Mouse (Mus musculus) liver (tissue): ENCODE measurements at regions not wholly inside any gene's neighbourhood (a gene's known extent, or its start where the extent isn't known, plus 50 kb on each side); places are given as distances from the start of the nearest gene placed in this dataset.
A peak's percentile ranks its signal among the peaks of the same experiment; 100 is the strongest.

Experiments
- DNase-seq: peaks from one replicate; pipeline ENCODE4 v3.0.0-alpha.2; 2020; ENCODE audit warnings: mixed read lengths

DNA sequence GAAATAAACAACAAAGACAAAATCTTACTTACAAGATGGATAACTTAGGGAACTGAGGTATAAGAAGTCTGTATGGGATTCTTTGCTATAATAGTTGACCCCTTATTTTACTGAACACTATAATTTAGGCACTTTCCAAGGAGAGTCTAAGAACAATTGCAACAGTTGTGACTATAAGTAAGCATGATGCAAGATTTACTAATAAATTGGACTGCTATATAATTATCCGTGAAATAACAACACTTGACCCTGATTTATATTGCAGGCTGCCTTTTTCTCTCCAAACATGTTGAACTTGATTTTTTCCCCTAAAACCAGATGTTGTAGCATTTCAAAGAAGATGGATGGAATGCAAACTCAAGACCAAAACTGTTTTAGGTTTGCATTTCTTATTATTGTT is 237.2 kb upstream of the Mef2c start:
- DNase-seq: no peak

DNA sequence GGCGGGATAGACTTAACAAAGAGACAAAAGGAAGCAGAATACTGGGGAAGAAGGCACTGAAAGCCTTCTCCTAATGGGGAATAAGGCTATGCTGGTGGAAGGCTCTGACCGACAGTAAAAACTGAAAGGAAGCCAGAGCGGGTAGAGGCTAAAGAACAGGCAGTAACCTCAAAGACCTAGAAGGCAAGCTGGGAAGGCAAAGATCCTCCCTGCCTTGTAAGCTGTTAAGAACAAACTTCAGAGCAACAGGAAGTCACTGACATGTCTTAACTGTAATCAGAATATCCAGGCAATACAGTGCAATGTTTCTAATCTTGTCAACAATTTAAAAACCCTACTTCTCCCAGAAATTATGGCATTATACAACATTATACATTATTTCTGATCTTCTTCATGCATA is 235.2 kb upstream of the Mef2c start:
- DNase-seq: peak; percentile 4

DNA sequence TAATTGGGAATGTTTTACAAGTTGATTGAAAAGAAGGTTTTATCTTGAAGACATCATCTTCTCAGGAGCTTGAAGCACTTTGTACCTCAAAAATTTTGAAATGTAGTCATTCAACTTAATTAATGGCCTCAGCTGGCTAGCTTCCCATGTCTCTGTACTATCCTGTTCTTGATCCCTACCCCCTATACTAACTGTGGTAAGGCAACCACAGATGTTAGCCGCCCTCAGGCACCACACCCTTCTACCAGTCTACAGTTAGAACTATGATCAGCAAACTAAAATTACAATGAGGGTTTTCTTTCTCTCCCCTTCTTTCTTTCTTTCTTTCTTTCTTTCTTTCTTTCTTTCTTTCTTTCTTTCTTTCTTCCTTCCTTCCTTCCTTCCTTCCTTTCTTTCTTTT is 225.1 kb upstream of the Mef2c start:
- peak; percentile 32 for DNase-seq

DNA sequence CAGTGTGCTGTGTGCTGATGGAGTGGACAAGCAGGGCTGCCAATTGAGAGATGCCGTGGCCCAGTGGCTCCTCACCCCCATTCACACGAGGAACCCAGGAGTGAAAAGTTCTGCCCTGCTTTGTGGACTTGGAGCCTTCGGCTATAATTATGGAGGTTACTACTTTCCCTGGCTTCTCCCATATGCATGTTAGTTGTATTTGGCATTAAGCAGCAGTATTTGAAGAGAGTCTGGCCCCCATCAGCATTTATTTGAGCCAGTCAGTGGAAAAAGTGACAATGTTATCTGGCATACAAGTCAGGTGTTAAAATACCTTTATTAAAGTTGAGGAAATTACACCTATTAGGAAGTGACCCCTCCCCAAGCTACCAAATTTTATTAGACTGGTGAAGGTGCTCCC is 196.1 kb upstream of the Mef2c start:
- DNase-seq: no peak

DNA sequence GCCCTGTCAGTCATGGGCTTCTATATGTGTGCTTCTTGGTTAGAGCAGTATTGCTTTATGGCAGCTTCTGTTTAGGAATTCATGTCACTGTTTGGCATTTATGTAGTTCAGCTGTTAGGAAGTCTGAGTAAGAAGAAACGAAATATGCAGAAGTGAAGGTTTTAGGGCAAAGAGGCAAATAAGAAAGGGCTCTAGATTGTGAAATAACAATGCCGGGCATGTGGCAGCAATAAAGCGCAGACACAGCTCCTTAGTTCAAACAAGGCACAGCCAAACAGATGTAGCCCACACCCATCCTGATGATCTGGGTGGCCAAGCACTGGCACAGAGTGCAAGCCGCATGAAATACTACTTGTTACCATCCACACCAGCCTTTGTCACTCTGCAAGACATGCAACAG is 175.3 kb upstream of the Mef2c start:
- no peak for DNase-seq

DNA sequence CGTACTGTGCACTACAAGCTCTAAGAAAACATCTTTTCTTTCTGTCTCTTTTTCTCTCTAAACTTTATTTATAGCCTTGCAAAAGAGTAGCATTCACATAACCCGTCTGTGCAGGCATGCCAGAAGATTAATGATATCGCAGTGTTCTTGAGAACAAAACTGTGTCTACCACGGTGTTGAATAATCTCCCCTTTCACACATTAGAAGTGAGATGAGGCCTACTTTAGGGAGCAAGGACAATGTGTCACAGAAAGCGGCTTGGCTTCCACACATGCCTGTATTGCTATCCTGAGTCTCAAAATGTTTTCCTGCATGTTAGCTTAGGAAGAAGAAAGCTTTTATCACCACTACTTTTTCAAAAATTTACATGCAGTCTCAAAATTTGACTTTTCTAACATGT is 170.1 kb upstream of the Mef2c start:
- no peak for DNase-seq

DNA sequence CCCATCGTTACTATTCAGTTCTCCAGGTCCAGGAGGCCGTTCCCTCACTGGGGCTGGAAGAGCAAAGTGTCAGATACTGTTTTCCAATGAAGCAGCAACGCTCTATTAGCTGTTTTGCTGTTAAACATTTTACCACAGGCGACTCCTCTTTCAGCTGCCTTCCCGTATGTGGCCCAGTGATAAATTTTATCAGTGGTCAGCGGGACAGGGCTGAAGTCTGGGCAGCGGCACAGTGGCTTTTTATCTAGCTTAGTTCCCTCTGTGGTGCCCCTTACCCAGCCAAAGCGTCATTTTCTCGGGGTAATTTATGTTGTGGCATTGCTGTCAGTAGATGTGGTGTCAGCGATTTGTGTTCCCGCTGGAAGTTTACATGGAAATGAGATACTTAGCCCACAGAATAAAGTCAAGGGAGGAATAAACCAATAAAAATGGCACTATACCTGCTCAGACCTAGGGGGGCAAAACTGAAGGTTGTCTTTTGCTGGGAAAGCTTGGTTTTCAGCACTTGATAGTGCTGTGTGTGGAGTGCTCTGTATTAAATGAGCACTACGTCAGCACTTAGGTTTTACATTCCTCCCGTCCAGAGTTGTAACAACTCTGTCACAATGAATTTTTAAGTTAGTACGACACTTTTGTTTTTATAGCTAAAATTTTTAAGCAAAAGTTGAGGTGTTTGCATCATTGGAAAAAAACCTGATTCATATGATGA is 159.1 kb upstream of the Mef2c start:
- peak; percentile 86 for DNase-seq

DNA sequence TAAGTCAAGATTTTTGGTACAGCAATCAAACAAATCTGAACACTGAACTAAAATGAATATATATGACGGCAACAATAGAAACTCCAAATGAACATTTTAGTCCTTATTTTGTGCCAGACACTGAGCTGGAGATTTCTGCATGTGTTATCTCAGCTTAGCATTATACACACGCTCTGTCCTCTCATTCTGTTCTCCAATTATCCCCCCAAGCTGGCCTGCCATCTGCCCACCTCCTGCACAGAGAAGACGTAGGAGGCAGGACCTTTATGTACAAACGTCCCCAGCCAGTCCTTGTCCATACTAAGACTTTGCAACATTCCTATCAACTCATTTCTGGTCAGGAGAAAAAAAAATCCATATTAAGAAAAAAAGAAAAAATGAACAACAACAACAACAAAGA is 148.5 kb upstream of the Mef2c start:
- DNase-seq: no peak

DNA sequence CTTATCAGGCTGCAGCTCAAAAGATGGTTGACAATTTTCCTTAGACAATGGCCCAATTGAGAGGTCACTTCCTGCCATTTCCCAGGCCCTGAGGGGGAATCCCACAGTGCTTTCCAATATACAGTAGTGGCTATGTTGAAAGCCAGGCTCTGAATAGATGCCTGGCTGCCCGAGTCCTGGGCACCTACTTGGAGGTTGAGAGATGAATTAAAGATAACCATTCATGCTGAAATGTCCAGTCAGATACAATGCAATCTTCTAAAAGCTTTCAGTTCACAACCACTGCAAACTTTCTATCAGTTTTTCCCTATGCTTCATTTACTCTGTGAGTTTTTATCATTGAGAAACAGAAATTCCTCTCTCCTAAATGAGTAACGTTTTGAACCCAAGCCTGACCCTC is 143.3 kb upstream of the Mef2c start:
- no peak for DNase-seq

DNA sequence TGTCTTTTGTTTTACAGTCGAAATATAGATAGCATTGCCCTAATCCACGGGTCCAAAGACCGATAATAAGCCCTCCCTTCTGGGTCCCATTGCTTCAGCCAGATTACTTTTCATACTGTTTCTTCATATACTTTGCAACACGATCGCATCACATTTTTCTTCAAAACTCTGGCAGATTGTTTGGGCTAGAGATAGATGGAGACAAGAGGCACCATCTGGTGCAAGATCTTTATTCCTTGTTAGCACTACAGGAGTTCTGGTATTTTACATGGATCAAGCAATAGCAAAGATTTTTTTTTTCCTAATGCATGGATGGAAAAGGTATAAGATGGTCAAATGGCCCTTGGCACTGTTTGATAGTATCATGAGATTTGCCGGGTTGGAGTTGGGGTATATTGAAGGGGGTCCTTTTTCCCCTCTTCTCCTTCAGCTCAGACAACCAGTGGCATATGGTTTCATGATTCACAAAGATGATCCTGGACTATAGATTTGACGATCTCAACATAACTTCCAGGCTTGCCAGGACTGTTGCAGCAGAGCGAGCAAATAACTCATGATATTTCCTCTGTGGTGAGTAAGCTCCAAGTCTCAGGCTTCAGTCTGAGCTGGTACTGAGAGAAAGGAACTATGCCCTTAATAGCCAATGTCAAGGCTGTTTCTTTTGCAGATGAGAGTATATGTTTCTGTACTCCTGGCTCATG is 127.6 kb upstream of the Mef2c start:
- DNase-seq: no peak

DNA sequence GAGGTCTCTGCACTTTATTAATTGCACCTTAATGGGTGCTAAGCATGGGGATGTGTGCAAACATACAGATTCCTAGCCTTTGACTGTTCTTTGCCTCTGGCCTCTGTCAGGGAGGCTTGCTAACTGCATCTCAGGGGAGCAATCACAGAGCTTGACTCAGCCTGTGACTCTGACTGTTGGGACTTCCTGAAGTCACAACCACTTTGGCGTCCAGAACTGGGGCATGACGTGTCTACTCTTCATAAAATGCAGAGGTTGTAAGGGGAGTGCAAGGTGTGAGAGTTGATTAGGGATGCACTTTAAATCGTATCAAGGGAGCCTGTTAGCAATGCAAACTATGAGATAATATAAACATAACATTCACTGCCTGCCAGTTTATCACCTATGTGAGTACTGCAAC is 125.2 kb upstream of the Mef2c start:
- DNase-seq: no peak

DNA sequence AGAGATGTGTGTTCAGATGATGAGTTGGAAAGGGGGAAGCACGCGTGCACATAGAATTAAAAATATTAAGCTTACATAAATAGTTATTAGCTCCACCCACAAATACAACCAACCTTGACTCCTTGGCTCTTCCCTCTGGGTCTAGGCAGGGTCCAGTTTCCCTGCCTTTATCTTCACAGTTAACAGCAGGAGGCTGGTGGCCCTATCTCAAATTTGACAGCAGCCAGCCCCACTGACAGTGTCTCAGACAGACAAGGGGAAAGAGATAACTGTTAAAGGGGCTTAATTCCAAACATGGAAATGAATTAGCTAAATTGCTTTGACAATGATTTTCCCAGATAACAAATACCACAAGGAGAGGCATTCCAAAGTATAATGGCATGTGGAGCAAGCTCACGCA is 121.2 kb upstream of the Mef2c start:
- DNase-seq: peak; percentile 83

DNA sequence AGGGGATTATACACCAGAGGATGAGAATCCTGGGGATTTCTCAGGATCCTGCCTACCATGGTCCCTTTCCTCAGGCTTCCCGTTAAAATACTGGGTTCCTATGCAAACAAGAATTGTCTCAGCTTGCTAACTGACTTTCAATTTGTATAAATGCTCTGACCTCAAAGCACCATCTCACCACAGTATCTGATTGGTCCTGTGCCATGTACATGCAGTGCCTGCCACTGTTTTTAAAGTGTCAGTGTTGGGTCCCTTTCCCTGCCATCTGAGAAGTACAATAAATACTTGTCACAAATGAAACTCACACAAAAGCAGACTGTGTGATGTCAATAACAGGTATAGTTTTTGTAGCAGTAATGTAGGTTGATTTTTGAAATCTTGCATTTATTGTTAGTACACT is 109.1 kb upstream of the Mef2c start:
- no peak for DNase-seq

DNA sequence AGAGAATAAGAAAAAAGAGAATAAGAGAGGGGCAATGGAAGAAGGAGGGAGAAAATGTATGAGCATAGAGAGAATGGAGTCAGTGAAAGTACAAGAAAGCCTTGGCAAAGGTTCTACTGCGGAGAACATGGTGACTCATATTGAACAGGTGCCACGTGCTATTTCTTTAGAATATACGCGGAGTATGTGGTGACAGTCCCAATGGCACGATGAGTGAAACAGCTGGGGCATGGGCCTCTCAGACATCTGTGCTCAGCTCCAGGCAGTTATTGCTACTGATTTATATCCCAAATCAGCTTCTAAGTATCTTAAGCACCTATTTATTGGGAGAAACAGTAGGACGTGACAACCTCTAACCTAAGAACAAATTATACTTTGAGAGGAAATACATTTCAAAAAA is 104.5 kb upstream of the Mef2c start:
- no peak for DNase-seq

DNA sequence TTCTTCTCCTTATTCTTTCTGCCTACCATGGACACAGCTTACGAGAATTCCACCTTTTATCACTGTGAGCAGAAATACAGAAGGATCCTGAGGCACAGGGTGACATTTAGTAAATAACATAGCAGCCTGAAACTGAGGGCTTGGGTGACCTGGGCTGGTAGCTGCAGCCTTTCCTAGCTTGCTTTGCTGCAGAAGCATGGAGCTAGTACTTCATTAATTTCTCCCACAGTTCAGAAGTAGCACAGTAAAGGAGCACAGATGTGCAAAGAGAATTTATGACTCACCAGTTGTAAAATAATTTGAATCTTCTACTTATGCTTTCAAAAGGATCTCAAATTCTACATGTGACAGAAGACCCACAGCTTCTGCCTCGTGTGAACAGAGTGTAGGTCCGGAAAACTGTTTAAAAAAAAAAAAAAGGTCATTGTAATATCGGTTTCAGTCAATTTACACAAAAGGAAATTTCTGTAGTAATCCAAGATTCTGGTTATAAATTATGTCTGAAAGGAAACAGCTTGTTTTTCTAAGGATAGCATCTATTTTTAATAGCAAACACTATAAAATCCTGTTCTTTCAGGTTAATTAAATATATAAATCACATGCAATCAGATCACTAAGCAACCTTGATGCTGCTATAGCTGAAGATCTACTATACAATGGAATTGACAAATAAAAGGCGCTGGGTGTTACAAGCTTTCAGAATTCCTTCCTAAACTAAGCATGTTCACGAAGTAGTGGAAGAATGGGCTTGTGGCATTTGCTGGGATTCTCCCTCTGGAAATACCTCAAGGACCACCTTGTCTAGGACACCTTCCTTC is 64.0 kb upstream of the Mef2c start:
- no peak for DNase-seq

DNA sequence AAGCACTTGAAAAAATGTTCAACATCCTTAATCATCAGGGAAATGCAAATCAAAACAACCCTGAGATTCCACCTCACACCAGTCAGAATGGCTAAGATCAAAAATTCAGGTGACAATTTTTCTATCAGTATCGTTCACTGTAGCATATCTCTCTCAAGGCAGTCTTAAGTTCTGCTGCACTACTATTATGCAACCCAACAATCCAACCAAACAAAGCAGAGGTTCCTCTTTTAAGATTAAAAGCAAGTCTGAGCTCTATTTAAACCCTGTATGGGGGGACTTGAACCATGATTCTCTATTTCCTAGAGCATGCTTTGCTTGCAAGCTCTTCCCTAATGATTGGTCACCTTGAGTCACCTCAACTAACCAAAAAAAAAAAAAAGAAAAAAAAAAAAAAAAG is 59.6 kb upstream of the Mef2c start:
- no peak for DNase-seq

DNA sequence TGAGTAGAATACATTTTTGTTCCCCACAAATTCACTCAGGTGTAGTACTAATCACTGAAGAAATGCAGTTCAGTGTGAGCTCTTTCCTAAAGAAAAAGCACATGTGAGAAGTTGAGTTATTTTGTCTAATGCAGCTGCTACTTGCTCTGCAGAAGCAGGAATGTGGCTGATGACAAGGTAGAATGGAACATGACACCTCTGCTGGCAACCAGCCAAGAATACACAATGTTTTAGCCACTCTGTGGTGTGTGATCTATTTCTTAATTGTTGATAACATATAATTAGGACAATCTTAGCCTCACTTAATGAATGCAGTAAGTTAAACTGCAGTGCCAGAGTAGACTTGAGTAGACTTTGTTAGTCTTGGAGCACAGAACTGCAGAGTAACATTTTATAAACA is 53.0 kb upstream of the Mef2c start:
- no peak for DNase-seq

DNA sequence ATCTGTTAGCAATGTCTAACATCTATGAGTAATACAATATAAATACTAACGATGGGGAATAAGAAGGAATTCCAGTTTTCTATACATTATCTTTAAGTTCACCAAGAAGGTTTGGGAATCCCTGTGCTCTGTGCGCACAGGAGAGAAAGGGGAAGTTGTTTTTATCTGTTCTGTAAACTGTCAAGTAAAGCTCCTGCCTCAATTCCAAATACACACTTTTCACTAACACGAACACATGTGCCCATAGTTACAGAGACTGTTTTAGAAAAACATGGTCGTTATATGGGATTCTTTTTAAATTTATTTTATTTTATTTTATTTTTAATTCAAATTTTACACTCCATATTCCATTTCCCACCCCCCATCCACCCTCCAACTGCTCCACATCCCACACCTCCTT is 50.8 kb upstream of the Mef2c start:
- no peak for DNase-seq
